8 mouse cellular contexts compared by ENCODE assay signal in the genomic region with DNA sequence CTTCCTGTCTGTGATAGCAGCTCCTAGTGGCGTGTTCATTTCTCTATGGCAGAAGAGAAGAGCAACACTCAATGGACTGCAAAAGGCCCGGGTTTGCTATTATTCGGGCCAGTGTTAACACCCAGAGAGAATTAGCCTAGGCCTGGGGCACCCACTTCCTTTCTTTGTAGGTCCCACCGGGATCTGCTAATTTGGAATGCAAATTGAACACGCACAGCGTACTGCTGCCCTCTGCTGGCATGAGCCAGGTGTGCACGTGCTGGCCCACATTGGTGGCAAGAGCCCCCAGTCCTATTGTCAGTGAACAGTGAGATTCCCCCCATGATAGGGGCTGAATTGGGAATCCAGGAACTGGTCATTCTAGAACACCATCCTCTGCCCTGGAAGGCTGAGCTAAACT.
A peak's percentile ranks its signal among the peaks of the same experiment; 100 is the strongest.
DNase-seq lines count a peak whose midpoint lies in the region; ATAC-seq and TF ChIP-seq lines count a peak whose summit lies in the region.

No protein-coding gene starts in this region.

- H3K27me3 ChIP-seq in heart, embryonic 13.5 days (replicated peaks): no peaks in the 10 kb centered on the region
- no peaks in the 10 kb centered on the region for H3K27me3 ChIP-seq in liver, embryonic 13.5 days
- H3K27me3 ChIP-seq in neural tube, embryonic 11.5 days (ENCODE audit: control insufficient read depth, insufficient read depth, low read length): no peaks in the 10 kb centered on the region
- H3K27me3 ChIP-seq in stomach, embryonic 16.5 days (ENCODE audit: control insufficient read depth, insufficient read depth, low read length): no peaks in the 10 kb centered on the region

- H3K4me1 ChIP-seq in embryonic fibroblast, embryonic 13.5 days (ENCODE audit: control insufficient read depth, insufficient read depth, low read length): peaks cover 6% of the 10 kb centered on the region; the same call in 1 of the 2 replicates
- H3K4me1 ChIP-seq in heart, embryonic 13.5 days: peaks cover 6% of the 10 kb centered on the region; the same call in 1 of the 2 replicates
- no peaks in the 10 kb centered on the region for H3K4me1 ChIP-seq in liver, embryonic 13.5 days (replicated peaks)
- peaks cover 3% of the 10 kb centered on the region; the same call in 1 of the 2 replicates for H3K4me1 ChIP-seq in neural tube, embryonic 11.5 days (ENCODE audit: control insufficient read depth, insufficient read depth, low read length)
- H3K4me1 ChIP-seq in stomach, embryonic 16.5 days (ENCODE audit: control insufficient read depth, insufficient read depth, low read length): no peaks in the 10 kb centered on the region

- peak; percentile 98 for TF ChIP-seq CTCF in embryonic fibroblast, embryonic 13.5 days (IDR thresholded peaks at IDR 0.05; ENCODE audit: borderline replicate concordance, insufficient read depth, low read length)

- H3K4me3 ChIP-seq in embryonic fibroblast, embryonic 13.5 days (ENCODE audit: insufficient read depth, low read length): no peak overlapping the region
- peak overlapping the region; percentile 33 for H3K4me3 ChIP-seq in heart, embryonic 13.5 days
- H3K4me3 ChIP-seq in liver, embryonic 13.5 days (replicated peaks): no peak overlapping the region
- H3K4me3 ChIP-seq in neural tube, embryonic 11.5 days (ENCODE audit: low read depth, low read length): no peak overlapping the region
- H3K4me3 ChIP-seq in stomach, embryonic 16.5 days (replicated peaks; ENCODE audit: low read length): peak overlapping the region; percentile 33

- no peaks in the 10 kb centered on the region for H3K9me3 ChIP-seq in heart, embryonic 13.5 days
- H3K9me3 ChIP-seq in liver, embryonic 13.5 days (replicated peaks): no peaks in the 10 kb centered on the region
- H3K9me3 ChIP-seq in neural tube, embryonic 11.5 days (ENCODE audit: control insufficient read depth, low read length): no peaks in the 10 kb centered on the region
- no peaks in the 10 kb centered on the region for H3K9me3 ChIP-seq in stomach, embryonic 16.5 days (replicated peaks; ENCODE audit: control insufficient read depth, low read length)

- H3K4me2 ChIP-seq in heart, embryonic 13.5 days: peak overlapping the region; percentile 65
- peak overlapping the region; percentile 36; the same call in 1 of the 2 replicates for H3K4me2 ChIP-seq in liver, embryonic 13.5 days
- no peak overlapping the region for H3K4me2 ChIP-seq in neural tube, embryonic 11.5 days (ENCODE audit: low read depth)
- peak overlapping the region; percentile 52 for H3K4me2 ChIP-seq in stomach, embryonic 16.5 days (ENCODE audit: low read depth, low read length)

- H3K27ac ChIP-seq in embryonic fibroblast, embryonic 13.5 days (ENCODE audit: insufficient read depth, low read length): no peak overlapping the region
- no peak overlapping the region for H3K27ac ChIP-seq in heart, embryonic 13.5 days (replicated peaks)
- no peak overlapping the region for H3K27ac ChIP-seq in liver, embryonic 13.5 days
- no peak overlapping the region for H3K27ac ChIP-seq in neural tube, embryonic 11.5 days (ENCODE audit: low read depth, low read length)
- H3K27ac ChIP-seq in stomach, embryonic 16.5 days (ENCODE audit: low read length): no peak overlapping the region

- WGBS in heart, embryonic 13.5 days: 3% methylated on average over 7 of the region's 7 CpGs
- WGBS in liver, embryonic 13.5 days (ENCODE audit: insufficient replicate concordance): 4% methylated on average over 7 of the region's 7 CpGs
- WGBS in neural tube, embryonic 11.5 days: 3% methylated on average over 7 of the region's 7 CpGs
- 5% methylated on average over 7 of the region's 7 CpGs for WGBS in stomach, embryonic 16.5 days

- no peak for ATAC-seq in heart, embryonic 13.5 days (ENCODE audit: extremely low read depth, insufficient number of reproducible peaks, low FRiP score, low TSS enrichment)
- ATAC-seq in liver, embryonic 13.5 days (ENCODE audit: low read depth): no peak
- ATAC-seq in neural tube, embryonic 11.5 days (ENCODE audit: insufficient read depth, low FRiP score, low TSS enrichment): peak; percentile 69; the same call in 1 of the 2 replicates
- ATAC-seq in stomach, embryonic 16.5 days (ENCODE audit: insufficient read depth, low FRiP score): no peak

- peak; percentile 81 for DNase-seq in 3T3-L1 (ENCODE audit: low read depth, low spot score)
- DNase-seq in adrenal gland, postnatal 36 days: peak; percentile 85 to 88
- peak; percentile 85 for DNase-seq in kidney, postnatal 14 days
- DNase-seq in liver, embryonic 13.5 days: peak; percentile 25
- peak; percentile 84 for DNase-seq in neural tube, embryonic 11.5 days (ENCODE audit: low spot score)

- H3K36me3 ChIP-seq in heart, embryonic 13.5 days: no peaks in the 10 kb centered on the region
- no peaks in the 10 kb centered on the region for H3K36me3 ChIP-seq in liver, embryonic 13.5 days
- H3K36me3 ChIP-seq in neural tube, embryonic 11.5 days (ENCODE audit: control insufficient read depth, insufficient read depth, low read length): no peaks in the 10 kb centered on the region
- H3K36me3 ChIP-seq in stomach, embryonic 16.5 days (ENCODE audit: control insufficient read depth, insufficient read depth, low read length): no peaks in the 10 kb centered on the region

- TF ChIP-seq POLR2A in embryonic fibroblast, embryonic 13.5 days (IDR thresholded peaks at IDR 0.05; ENCODE audit: low read depth, low read length): no peak

- H3K9ac ChIP-seq in heart, embryonic 13.5 days: 0 out of 2 replicates have a peak overlapping the region, but pooled peaks have one; percentile 61
- H3K9ac ChIP-seq in liver, embryonic 13.5 days: no peak overlapping the region
- H3K9ac ChIP-seq in neural tube, embryonic 11.5 days (ENCODE audit: low read length): no peak overlapping the region
- no peak overlapping the region for H3K9ac ChIP-seq in stomach, embryonic 16.5 days (ENCODE audit: low read length)

Comparison
In these comparisons a context has a peak if more than half of its experiments do, and no peak if none do; other contexts are left out.
1. DNase-seq: peak in every context shown above with its lines; median percentile 86 in adrenal gland, postnatal 36 days; 85 in kidney, postnatal 14 days; 84 in neural tube, embryonic 11.5 days; 81 in 3T3-L1; 25 in liver, embryonic 13.5 days.
2. H3K4me3 ChIP-seq: peak in heart, embryonic 13.5 days (single experiment) and stomach, embryonic 16.5 days (single experiment); none in embryonic fibroblast, embryonic 13.5 days (single experiment), liver, embryonic 13.5 days (single experiment) and neural tube, embryonic 11.5 days (single experiment).